Mouse (Mus musculus) liver, embryonic 13.5 days (tissue): ENCODE measurements around the gene Gabpb2. TPM values are rescaled to one million over a fixed set of nuclear protein-coding genes. Genes with fewer than 3 reads are reported as not detected.
"Not testable (repeated sequence)": the region's sequence is repeated elsewhere in the genome, so short reads cannot be mapped to it uniquely, and the experiment has no call there.

ENCODE experiments used
- ATAC-seq: fragments of 200-750 bp; cut with Nextera tagmentation; 2 replicates; pipeline ENCODE4 v1.8.0; 2017; ENCODE audit warnings: low read depth, mild to moderate bottlenecking, moderate number of reproducible peaks, moderate library complexity
- DNase-seq: peaks from one replicate; pipeline ENCODE4 v3.0.0; 2022
- H3K27ac ChIP-seq: fragments of 300-500 bp; sonication (generic); 2 replicates; pipeline ENCODE4 v1.5.1; 2015; ENCODE audit warnings: moderate library complexity, mild to moderate bottlenecking, inconsistent platforms
- H3K27me3 ChIP-seq: fragments of 300-500 bp; sonication (generic); 2 replicates; pipeline ENCODE4 v1.6.1; 2015; ENCODE audit warnings: mild to moderate bottlenecking, inconsistent platforms
- H3K36me3 ChIP-seq: fragments of 300-500 bp; sonication (generic); 2 replicates; pipeline ENCODE4 v1.6.1; 2015; ENCODE audit warnings: mild to moderate bottlenecking, inconsistent platforms
- H3K4me1 ChIP-seq: fragments of 300-500 bp; sonication (generic); replicated peaks from 2 replicates; pipeline ENCODE4 v1.6.1; 2015; ENCODE audit warnings: inconsistent platforms
- H3K4me2 ChIP-seq: fragments of 300-500 bp; sonication (generic); 2 replicates; pipeline ENCODE4 v1.6.1; 2015; ENCODE audit warnings: inconsistent platforms, mild to moderate bottlenecking, moderate library complexity
- H3K4me3 ChIP-seq: fragments of 300-500 bp; sonication (generic); replicated peaks from 2 replicates; pipeline ENCODE4 v1.5.1; 2015; ENCODE audit warnings: mild to moderate bottlenecking, inconsistent platforms
- H3K9ac ChIP-seq: fragments of 300-500 bp; sonication (generic); 2 replicates; pipeline ENCODE4 v1.6.1; 2015; ENCODE audit warnings: mild to moderate bottlenecking, inconsistent platforms
- H3K9me3 ChIP-seq: fragments of 300-500 bp; sonication (generic); replicated peaks from 2 replicates; pipeline ENCODE4 v1.6.1; 2016; ENCODE audit warnings: inconsistent platforms
- WGBS: fragments of 180-500 bp; shearing (Covaris S2); methylation state at CpG from one replicate; pipeline ENCODE4 v1.1.7; 2015; ENCODE audit not compliant: insufficient replicate concordance; 5-methylcytosine and 5-hydroxymethylcytosine counted together
- polyA plus RNA-seq: library from polyadenylated mRNA; unstranded; fragments of >200 nt; fragmentation: Nextera tagmentation; extraction: Ambion mirVana; gene quantifications from 2 replicates; pipeline ENCODE4 v1.2.1, GENCODE M21; 2015

The Gabpb2 gene
- polyA plus RNA-seq, 1 experiment from 2014 or later, result 6.9 TPM

DNA sequence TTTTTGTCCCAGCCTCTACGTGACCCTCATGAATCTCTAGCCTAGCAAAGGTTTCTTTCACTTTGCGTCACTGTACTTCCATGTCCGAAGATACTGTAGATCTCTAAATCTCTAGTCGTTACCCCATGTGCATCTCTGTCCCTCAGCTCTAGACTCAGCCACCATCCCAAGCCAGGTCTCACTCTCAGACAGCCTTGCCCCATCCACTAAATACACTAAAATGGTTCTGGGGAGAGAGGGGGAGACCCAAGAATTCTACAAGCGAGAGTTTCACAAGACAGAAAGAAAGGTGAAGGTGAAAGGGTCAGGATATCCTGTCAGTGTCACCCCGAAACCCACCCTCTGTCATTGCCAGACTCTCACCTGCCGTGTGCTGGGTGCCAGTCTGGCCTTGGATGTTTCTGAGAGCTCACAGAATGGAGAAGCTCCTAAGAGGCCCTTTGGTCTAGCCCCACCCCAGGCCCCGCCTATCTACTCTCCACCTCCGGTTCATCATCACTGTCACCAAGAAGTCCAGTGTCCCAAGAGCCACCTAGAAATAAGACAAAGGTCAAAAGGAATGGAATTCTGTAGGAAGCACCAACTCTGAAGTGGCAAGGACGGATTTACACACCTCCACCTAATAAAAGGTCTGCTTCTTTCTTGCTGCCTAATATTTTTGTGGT, 75.6 kb downstream of the Gabpb2 start, which contains the start of gene Tnfaip8l2:
Gene Tnfaip8l2 (minus strand): TSS at position 409 of the 665 bp plus-strand sequence.
- peak within 1 kb of the TSS; percentile 27 for H3K4me3 ChIP-seq
- peak; percentile 22 for DNase-seq
- 47% methylated on average over 10 of the region's 10 CpGs for WGBS
- ATAC-seq, result peak; percentile 74
- no peaks in the 10 kb centered on the region for H3K9me3 ChIP-seq
- no peaks in the 10 kb centered on the region for H3K27me3 ChIP-seq
- peak within 1 kb of the TSS; percentile 40 for H3K27ac ChIP-seq
- peak within 1 kb of the TSS; percentile 26; the same call in 1 of the 2 replicates for H3K9ac ChIP-seq
- H3K36me3 ChIP-seq, result peaks cover 17% of the 10 kb centered on the region
- peak within 1 kb of the TSS; percentile 47 for H3K4me2 ChIP-seq
- H3K4me1 ChIP-seq, result peaks cover 24% of the 10 kb centered on the region

DNA sequence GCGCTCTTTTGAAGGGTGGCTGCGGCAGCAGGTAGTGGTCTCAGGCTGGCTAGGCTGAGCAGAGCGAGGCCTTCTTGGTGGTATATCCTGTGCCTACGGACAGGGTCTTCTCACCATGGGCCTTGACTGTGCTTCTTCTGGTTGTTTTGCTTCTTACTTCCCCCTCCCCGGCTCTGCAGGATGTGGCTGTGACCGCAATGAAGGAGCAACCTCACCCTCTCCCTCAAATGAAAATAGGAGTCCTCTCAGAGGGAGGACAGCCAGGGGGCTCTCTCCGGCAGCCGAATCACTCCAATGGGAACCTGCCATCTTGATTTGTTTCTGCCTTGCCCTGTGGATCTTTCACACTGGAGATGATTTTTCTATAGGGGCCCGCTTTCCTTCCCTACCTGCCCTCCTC, 76.2 kb downstream of the Gabpb2 start:
- no peaks in the 10 kb centered on the region for H3K9me3 ChIP-seq
- DNase-seq, result no peak
- peaks cover 17% of the 10 kb centered on the region for H3K36me3 ChIP-seq
- peak overlapping the region; percentile 47 for H3K4me2 ChIP-seq
- no peak; the same call in 1 of the 2 replicates for ATAC-seq
- H3K4me3 ChIP-seq, result peak overlapping the region; percentile 27
- H3K27me3 ChIP-seq, result no peaks in the 10 kb centered on the region
- peak overlapping the region; percentile 40 for H3K27ac ChIP-seq
- H3K9ac ChIP-seq, result no peak overlapping the region
- 42% methylated on average over 9 of the region's 9 CpGs for WGBS
- peaks cover 29% of the 10 kb centered on the region for H3K4me1 ChIP-seq

DNA sequence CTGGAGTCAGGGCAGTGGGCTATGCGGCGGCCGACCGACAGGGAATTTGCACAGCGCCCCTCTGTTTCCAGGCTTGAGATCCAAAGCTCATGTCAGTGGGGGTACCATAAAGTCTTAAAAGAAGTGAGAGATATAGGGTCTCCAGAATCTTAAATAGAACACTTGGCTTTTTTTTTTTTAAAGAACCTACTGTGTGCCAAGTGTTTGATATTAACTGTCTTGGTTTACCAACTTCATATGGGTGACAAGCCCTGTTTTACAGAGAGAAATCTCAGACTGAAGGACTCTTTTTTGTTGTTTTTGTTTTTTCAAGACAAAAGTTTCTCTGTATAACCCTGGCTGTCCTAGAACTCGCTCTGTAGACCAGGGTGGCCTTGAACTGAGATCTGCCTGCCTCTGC, 76.9 kb downstream of the Gabpb2 start:
- DNase-seq (no peak), ATAC-seq (no peak)
- Histone ChIP-seq H3K9ac (no peak overlapping the region), H3K27ac (peak overlapping the region; percentile 40), H3K27me3 (no peaks in the 10 kb centered on the region), H3K4me1 (peaks cover 35% of the 10 kb centered on the region), H3K4me3 (0 out of 2 replicates have a peak overlapping the region, but pooled peaks have one; percentile 27), H3K9me3 (no peaks in the 10 kb centered on the region), H3K4me2 (peak overlapping the region; percentile 34; the same call in 1 of the 2 replicates), H3K36me3 (peaks cover 17% of the 10 kb centered on the region)
- WGBS, result 87% methylated on average over 6 of the region's 6 CpGs

DNA sequence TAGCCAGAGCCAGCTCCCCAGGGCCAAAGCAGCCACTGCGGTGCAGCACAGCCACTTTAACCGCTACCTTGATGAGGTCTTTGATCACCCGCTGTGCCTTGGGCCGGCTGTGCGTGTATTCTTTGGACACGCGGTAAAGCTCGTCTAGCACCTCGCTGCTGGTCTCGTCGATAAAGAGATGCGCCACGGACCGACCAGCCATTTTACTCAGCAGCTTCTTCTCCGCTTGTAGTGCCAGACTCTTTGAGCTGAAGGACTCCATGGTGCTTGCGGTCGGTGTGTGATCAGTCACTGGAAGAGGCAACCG, 77.5 kb downstream of the Gabpb2 start:
- no peak overlapping the region for H3K4me3 ChIP-seq
- H3K36me3 ChIP-seq, result peaks cover 17% of the 10 kb centered on the region
- no peak overlapping the region for H3K9ac ChIP-seq
- DNase-seq (no peak), ATAC-seq (no peak)
- H3K4me2 ChIP-seq, result peak overlapping the region; percentile 34; the same call in 1 of the 2 replicates
- WGBS, result 65% methylated on average over 18 of the region's 18 CpGs
- no peaks in the 10 kb centered on the region for H3K9me3 ChIP-seq
- H3K4me1 ChIP-seq, result peaks cover 41% of the 10 kb centered on the region
- peak overlapping the region; percentile 18; the same call in 1 of the 2 replicates for H3K27ac ChIP-seq
- no peaks in the 10 kb centered on the region for H3K27me3 ChIP-seq

DNA sequence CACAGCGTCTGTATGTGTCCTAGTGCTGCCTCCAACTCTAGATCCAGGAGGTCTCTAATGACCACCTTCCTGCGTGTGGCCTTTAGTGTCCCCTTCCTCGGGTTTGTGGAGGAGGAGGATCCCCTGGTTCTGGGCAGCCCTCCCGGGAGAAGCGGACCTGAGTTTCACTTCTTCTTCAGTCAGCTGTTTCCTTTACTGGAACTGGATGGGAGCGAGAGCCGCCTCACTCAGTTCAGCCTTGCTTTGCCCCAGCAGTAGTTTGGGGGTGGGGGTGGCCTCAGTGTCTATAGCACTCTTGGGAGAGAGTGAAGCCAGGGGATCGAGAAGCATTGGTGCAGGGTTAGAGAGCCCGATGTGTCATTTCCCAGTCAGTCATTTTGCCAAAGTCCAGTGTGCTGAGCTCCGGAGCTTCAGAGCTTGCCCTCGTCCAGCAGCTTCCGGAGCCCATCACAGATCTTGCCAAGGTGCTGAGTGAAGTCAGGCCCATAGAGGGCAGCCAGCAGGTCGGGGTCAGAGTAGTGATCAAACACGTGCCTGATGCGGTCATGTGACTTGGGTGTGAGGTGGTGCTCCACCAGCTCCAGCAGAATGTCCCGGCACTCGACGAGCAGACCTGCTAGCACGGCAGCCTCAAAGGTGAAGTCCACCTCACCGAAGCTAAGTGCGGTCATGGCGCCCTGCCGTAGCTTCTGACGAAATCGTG, 78.0 kb downstream of the Gabpb2 start:
- H3K4me2 ChIP-seq, result peak overlapping the region; percentile 34
- H3K27me3 ChIP-seq, result no peaks in the 10 kb centered on the region
- H3K9ac ChIP-seq, result no peak overlapping the region
- WGBS, result 58% methylated on average over 25 of the region's 25 CpGs
- ATAC-seq, result 0 out of 2 replicates have a peak, but pooled peaks have one; percentile 19
- H3K27ac ChIP-seq, result no peak overlapping the region; the same call in 1 of the 2 replicates
- H3K4me1 ChIP-seq, result peaks cover 46% of the 10 kb centered on the region
- H3K4me3 ChIP-seq, result no peak overlapping the region
- no peak for DNase-seq
- H3K9me3 ChIP-seq, result no peaks in the 10 kb centered on the region
- H3K36me3 ChIP-seq, result peaks cover 17% of the 10 kb centered on the region

DNA sequence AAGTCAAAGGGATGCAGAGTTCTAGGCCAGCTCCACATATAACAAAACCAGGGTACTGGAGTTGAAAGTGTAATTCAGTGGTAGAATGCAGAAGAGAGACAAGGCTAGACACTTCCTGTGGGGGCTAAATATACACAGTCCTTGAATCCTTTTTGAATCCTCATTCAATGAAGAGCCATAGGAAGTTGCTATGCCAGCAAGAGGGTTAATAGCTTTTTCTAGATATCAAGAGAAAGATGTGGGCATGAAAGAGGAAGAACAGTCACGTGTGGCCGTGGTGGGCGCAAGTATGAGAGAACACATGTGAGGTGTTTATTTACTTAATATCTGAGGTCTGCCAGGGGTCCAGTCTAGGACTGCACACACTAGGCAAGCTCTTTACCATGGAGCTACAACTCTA, 81.4 kb downstream of the Gabpb2 start:
- no peak for DNase-seq
- no peak overlapping the region for H3K4me3 ChIP-seq
- H3K27me3 ChIP-seq, result no peaks in the 10 kb centered on the region
- peak overlapping the region; percentile 78 for H3K4me2 ChIP-seq
- ATAC-seq, result no peak
- H3K9ac ChIP-seq, result no peak overlapping the region
- peaks cover 23% of the 10 kb centered on the region for H3K36me3 ChIP-seq
- 54% methylated on average over 3 of the region's 3 CpGs for WGBS
- peak overlapping the region; percentile 61 for H3K27ac ChIP-seq
- H3K4me1 ChIP-seq, result peaks cover 43% of the 10 kb centered on the region
- H3K9me3 ChIP-seq, result no peaks in the 10 kb centered on the region

DNA sequence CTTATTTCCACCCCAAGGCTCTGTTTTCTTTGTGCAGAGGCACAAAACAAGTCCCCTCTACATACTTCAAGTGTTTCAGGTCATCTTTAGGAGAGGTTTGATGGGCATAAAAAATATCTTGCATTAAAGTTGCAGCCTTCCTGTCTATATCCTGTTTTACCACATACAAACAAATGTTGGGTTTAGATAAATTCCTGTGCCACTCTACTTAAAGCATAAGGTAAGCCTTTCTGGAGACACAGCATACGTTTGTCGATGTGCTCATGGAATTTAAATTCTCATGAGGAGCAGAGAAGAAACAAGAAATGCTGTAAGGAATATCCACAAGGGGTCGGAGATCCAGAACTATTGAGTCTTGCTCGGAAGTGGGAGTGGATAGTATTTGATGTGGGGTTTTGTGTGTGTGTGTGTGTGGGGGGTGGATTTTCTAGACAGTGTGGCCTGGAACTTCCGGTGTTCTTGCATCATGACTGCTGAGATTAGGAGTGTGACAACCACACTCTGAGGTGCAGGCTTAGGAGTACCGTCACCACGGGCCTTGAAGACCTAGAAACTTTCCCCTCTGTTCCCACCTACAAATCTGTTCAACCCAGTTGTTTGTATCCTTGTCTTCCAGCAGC, 82.2 kb downstream of the Gabpb2 start:
- Histone ChIP-seq H3K4me3 (peak overlapping the region; percentile 61), H3K4me2 (peak overlapping the region; percentile 78), H3K4me1 (peaks cover 41% of the 10 kb centered on the region), H3K36me3 (peaks cover 20% of the 10 kb centered on the region), H3K9me3 (no peaks in the 10 kb centered on the region), H3K27me3 (no peaks in the 10 kb centered on the region), H3K9ac (peak overlapping the region; percentile 67), H3K27ac (peak overlapping the region; percentile 61)
- no peak for DNase-seq
- 33% methylated on average over 7 of the region's 7 CpGs for WGBS
- ATAC-seq, result no peak

DNA sequence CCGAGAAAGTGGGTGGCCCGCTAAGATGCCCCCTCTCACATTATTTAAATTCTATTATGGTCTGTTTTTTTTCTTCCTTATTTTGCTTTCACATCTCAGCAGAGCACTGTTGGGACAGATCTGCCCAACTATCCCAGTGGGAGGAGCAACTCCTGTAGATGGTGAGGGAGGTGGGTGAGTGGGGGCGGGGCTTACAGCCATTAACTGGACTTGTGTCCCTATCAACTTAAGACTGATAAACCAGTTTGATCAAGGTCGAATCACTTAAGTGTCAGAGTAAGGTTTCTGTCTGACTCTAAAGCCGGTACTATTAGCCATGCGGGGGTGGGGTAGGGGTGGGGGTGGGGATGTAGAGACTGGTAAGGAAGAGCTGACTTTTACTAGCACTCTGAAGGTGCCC, 82.7 kb downstream of the Gabpb2 start:
- 5% methylated on average over 6 of the region's 6 CpGs for WGBS
- Histone ChIP-seq H3K4me1 (peaks cover 36% of the 10 kb centered on the region), H3K4me2 (peak overlapping the region; percentile 78), H3K9me3 (no peaks in the 10 kb centered on the region), H3K27me3 (no peaks in the 10 kb centered on the region), H3K36me3 (peaks cover 16% of the 10 kb centered on the region), H3K27ac (peak overlapping the region; percentile 61), H3K9ac (peak overlapping the region; percentile 67), H3K4me3 (peak overlapping the region; percentile 61)
- peak; percentile 37 for ATAC-seq
- DNase-seq, result peak; percentile 58

DNA sequence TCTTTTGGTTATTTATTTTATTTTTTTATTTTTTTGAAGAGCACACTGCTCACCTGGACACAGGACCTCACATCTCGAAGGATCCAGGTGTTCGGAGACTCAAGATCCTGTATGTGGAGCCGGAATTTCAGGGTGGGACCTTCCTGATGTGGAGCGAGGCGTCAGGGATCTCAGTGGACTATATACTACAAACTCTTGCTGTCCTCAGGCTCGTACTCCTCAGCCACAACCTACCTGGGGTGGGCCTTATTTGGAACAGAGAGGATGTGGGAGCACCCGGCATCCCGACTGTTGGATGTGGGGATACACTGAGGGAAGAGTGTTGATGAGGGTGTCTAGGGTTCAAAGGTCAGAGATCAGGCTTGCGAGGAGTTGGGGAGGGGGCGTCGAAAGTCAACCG, 83.6 kb downstream of the Gabpb2 start:
- not testable (repeated sequence) for H3K9me3 ChIP-seq, H3K4me2 ChIP-seq, H3K27me3 ChIP-seq, DNase-seq, H3K27ac ChIP-seq, H3K9ac ChIP-seq
- Histone ChIP-seq H3K36me3 (peaks cover 20% of the 10 kb centered on the region), H3K4me3 (peak overlapping the region; percentile 81; the same call in 1 of the 2 replicates), H3K4me1 (peaks cover 30% of the 10 kb centered on the region)
- no CpG with 5 or more reads among the region's 12 CpGs for WGBS
- peak; percentile 62 for ATAC-seq

DNA sequence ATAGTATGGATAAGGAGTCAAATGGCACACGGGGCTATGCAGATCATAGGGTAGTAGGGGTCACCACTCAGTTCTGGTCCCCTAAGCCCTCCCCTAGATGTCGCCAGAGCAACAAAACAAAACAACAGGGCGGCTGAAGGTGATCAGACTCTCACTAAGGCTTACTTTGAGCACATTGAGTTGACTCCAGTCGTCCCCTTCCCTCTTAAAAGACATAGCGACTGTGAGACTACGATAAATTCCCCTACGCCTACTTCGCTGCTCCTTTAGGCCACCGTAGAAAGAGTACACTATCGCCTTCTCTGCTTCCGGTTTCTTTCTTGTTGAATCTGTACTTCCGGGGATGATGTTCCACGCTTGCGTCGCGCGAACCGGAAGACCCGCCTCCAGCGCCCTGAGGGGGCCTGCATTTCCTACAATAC, 84.0 kb downstream of the Gabpb2 start, which contains the start of the genes Scnm1 and Lysmd1:
Gene Scnm1 (minus strand): TSS at position 332 of the 422 bp plus-strand sequence.
Gene Lysmd1 (plus strand): TSS at position 409 of the 422 bp plus-strand sequence.
- H3K4me3 ChIP-seq, result peak within 1 kb of the TSS; percentile 81
- no peaks in the 10 kb centered on the region for H3K9me3 ChIP-seq
- peaks cover 30% of the 10 kb centered on the region for H3K4me1 ChIP-seq
- H3K36me3 ChIP-seq, result peaks cover 24% of the 10 kb centered on the region
- peak; percentile 92 for ATAC-seq
- peak within 1 kb of the TSS; percentile 83 for H3K27ac ChIP-seq
- H3K27me3 ChIP-seq, result no peaks in the 10 kb centered on the region
- DNase-seq, result peak; percentile 90
- WGBS, result under 1% methylated on average over 20 of the region's 20 CpGs
- H3K4me2 ChIP-seq, result peak within 1 kb of the TSS; percentile 89
- peak within 1 kb of the TSS; percentile 85 for H3K9ac ChIP-seq

DNA sequence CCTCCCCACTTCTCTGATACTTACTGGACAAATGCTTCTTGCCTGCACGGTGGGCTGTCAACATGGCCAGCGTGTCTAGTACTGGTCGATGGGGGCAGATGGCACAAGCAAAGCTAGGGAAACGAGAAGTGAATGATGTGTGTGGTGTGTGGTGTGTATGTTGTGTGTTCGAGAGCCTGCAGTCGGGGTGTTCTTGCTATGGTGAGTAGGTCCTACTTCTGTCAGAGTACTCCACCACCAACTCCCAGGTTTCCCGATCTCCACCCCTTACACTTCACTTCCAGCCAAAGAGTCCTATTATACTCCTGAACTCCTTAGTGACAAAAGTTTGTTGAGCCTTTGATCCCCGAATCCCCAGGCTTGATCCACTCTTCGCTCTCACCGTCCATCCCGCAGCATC, 84.5 kb downstream of the Gabpb2 start:
- H3K36me3 ChIP-seq, result peaks cover 23% of the 10 kb centered on the region

More for the DNA sequence above, 84.5 kb downstream of the Gabpb2 start:
- no peaks in the 10 kb centered on the region for H3K27me3 ChIP-seq
- peak; percentile 2; the same call in 1 of the 2 replicates for ATAC-seq
- H3K9ac ChIP-seq, result peak overlapping the region; percentile 85
- peak overlapping the region; percentile 81 for H3K4me3 ChIP-seq
- WGBS, result 46% methylated on average over 11 of the region's 11 CpGs
- no peak for DNase-seq
- H3K4me1 ChIP-seq, result peaks cover 30% of the 10 kb centered on the region
- no peaks in the 10 kb centered on the region for H3K9me3 ChIP-seq
- H3K4me2 ChIP-seq, result peak overlapping the region; percentile 89
- peak overlapping the region; percentile 83 for H3K27ac ChIP-seq
